Mouse (Mus musculus): ENCODE measurements around the gene Slc9a1.

- TF ChIP-seq CTCF (IDR thresholded peaks at IDR 0.05; ENCODE audit: low read depth, low read length) (no peak), GATA1 (IDR thresholded peaks at IDR 0.05; ENCODE audit: borderline replicate concordance, low read length) (no peak), TAL1 (conservative IDR thresholded peaks at IDR 0.05; ENCODE audit: low read depth, low read length) (no peak), POLR2AphosphoS5 (IDR thresholded peaks at IDR 0.05; ENCODE audit: insufficient replicate concordance, low read depth, low read length) (no peak), GATA2 (IDR thresholded peaks at IDR 0.05; ENCODE audit: borderline replicate concordance, low read depth, low read length) (no peak)
These were observed 99.6 kb downstream of the Slc9a1 start for GRCm38 (mm10) chr4:133469122-133469521.

Data from G1E (cell line).